Mouse (Mus musculus) spleen, adult 18-20 months (tissue): ENCODE measurements around the gene Gm11541.
"Not testable (repeated sequence)": the region's sequence is repeated elsewhere in the genome, so short reads cannot be mapped to it uniquely, and the experiment has no call there.

ENCODE experiments used
- DNase-seq, 2 experiments: peaks; one replicate each; pipeline ENCODE4 v3.0.0; 2022; ENCODE audit warnings: mixed read lengths in 2 of 2

Gene Gm11541

GRCm38 (mm10) chr11:94695508-94695907 is 8.8 kb downstream of the Gm11541 start:
- no peak for DNase-seq

- DNase-seq, result not testable (repeated sequence)
These were observed 11.8 kb downstream of the Gm11541 start for GRCm38 (mm10) chr11:94692502-94692901.

GRCm38 (mm10) chr11:94687178-94687577 is 17.1 kb downstream of the Gm11541 start:
- DNase-seq, result no peak

- DNase-seq, result no peak
These were observed 21.9 kb downstream of the Gm11541 start for GRCm38 (mm10) chr11:94682427-94682826.

DNA sequence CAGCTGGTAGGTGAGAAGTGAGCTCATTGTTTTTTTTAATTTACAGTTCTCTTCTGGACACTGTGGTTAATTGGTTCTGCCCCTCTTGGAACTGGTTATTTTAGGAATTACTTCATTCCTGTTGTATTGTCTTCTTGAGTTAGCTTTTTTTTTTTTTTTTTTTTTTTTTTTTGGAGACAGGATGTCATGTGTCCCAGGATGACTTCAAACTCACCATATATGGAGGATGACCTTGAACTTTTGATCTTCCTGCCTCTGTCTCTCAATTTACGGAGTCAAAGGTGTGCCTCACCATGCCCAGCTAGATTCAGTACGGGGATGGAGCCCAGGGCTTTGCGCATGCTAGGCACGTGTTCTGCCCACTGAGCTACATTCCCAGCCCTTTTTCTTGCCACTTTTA is 22.7 kb downstream of the Gm11541 start:
- DNase-seq, result no peak

- no peak for DNase-seq
These were observed 23.7 kb downstream of the Gm11541 start for GRCm38 (mm10) chr11:94680639-94681038.

- no peak for DNase-seq
These were observed 26.6 kb downstream of the Gm11541 start for GRCm38 (mm10) chr11:94677607-94678145.

DNA sequence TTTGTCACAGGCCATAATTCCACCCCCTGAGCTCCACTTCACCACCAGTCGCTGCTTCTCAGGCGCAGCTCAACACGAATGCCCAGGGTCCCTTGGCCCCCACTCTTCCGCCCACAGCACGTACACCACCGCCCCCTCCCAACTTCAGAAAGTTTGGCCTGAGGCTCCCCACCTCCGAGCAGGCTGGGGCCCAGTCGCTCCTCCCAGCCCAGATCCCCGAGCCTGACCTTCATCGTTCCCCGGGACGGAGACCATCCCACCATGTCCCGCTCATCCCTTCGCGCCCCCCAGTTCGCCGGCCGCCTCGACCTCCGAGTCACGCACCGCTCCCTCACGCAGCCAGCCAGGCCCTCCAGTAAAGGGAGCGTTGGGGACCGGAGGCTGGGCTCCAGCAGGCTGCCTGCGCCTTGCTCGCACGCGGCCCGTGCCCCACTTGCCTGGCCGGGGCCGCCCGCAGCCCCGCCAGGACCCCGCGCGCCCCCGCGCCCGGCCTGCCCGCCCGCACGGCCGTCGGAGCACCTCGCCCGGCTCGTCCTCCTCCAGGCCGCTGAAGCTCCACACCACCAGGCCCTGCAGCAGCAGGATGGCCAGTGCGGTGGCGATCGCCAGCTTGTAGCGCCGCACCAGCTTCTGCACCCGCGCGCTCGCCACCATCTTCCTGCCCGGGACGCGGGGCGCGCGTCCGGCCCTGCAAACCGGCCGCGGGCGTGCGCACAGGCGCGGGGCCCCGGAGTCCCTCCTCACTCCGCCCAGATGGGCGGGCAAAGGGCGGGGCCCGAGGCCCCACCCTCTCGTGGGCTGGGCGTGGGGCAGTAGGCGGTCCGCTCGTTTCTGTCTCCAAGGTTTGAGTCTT is 27.3 kb downstream of the Gm11541 start, which contains the start of gene Xylt2:
Gene Xylt2 (minus strand): TSS at position 762 of the 853 bp plus-strand sequence.
- DNase-seq, result peak; percentile 85 to 95

DNA sequence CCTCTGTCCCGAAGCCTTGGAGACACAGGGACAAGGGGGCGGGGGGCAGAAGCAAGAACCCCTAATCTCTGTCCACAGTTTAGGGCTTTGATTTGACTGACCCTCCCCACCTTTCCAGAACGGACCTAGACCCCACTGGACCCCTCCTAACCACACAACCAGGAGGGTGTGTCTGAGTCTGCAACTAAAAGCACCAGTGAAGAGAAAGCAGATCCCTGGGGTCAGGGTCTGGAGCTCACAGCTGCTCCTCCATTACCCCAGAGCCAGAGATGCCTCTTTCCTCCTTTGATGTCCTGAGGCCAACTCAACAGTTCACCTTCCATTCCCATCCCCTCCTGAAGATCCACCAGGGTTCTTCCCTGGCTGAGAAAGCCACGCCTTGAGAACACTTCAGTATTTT is 28.0 kb downstream of the Gm11541 start:
- DNase-seq, result no peak

DNA sequence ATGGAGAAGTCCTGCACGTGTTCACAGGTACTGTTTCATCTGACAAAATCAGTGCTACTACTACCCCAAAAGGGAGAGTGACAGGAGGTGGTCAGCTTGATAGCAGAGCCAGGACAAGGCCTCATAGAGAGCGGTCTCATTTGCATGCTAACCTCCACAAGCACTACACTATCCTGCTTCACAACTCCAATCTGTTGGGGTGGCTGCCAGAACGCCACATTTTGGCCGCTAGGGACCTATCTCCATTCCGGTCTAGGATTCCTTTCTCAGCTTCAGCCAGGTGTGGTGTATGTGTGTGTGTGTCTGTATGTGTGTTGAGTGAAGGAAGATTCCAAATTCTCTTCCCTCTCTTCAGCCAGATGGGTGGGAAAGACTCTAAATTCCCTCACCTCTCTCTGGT is 28.9 kb downstream of the Gm11541 start:
- DNase-seq, result no peak

DNA sequence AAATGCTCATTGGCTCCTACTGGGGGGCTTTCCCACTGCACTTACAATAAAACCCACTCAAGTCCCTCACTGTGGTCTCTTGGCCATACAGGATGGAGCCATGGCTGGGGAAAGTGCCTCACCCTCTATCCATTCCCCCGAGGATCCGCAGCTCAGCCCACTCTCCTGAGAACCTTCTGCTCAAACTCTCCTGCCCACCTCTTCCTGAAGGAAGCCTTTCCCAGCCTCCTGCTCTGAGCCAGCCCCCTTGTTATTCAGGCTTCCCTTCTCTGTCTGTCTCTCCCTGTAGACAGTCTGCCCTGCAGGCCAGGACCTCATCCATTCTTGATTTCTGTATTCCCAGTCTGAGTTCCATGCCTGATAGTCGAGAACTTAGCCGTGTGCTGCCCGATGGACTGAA is 29.3 kb downstream of the Gm11541 start:
- no peak for DNase-seq

GRCm38 (mm10) chr11:94665281-94665680 is 39.0 kb downstream of the Gm11541 start:
- DNase-seq, result no peak

- DNase-seq, result no peak
These were observed 43.0 kb downstream of the Gm11541 start for GRCm38 (mm10) chr11:94661344-94661743.

GRCm38 (mm10) chr11:94653663-94654436 is 50.4 kb downstream of the Gm11541 start, which contains the start of the genes Mrpl27 and Eme1:
TSS of gene Mrpl27 (plus strand) at chr11:94653767.
TSS of gene Eme1 (minus strand) at chr11:94653964.
- peak; percentile 72 to 90 for DNase-seq

- no peak for DNase-seq
These were observed 51.3 kb downstream of the Gm11541 start for GRCm38 (mm10) chr11:94652973-94653372.

GRCm38 (mm10) chr11:94651241-94651640 is 53.1 kb downstream of the Gm11541 start:
- DNase-seq, result not testable (repeated sequence)

DNA sequence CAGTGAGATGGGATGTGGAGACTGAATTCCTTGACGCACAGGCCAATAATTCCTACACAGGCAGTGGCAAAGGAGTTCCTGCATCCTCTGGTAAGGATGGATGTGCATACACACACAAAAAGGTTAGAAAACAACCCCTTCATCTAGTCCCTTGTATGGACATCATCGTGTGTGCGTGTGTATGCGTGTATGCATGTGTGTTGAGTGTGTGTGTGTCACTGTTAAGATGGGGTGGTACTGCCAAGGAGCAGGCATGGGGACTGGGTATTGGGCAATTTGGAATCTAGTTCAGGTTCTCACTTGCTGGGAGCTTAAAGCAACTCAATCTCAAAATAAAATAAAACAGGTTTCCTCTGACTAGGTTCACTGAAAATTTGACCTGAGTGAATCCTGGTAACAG is 57.8 kb downstream of the Gm11541 start:
- DNase-seq, result no peak
